In genomic region chr7:136938371-136938770, GRCm38 (mm10) we compare ENCODE assay signal across 23 mouse cellular contexts. TPM values are rescaled to one million over a fixed set of nuclear protein-coding genes. Genes with fewer than 3 reads are reported as not detected.
DNase-seq lines count a peak whose midpoint lies in the region; ATAC-seq and TF ChIP-seq lines count a peak whose summit lies in the region.
"Had no signal": no experiment of that assay in that cellular context is flagged by ENCODE, and none has a peak within 500 bp of the region (broad histone marks: within the 10 kb centered on the region; RNA-seq: fewer than 3 reads in every experiment).

No protein-coding gene starts in this region.

- no peak overlapping the region for H3K9ac ChIP-seq in midbrain, embryonic 11.5 days (ENCODE audit: low read length)
- no peak overlapping the region for H3K9ac ChIP-seq in midbrain, embryonic 16.5 days (ENCODE audit: low read depth, low read length)
- H3K9ac ChIP-seq: embryonic facial prominence, embryonic 15.5 days; hindbrain, embryonic 12.5 days had no signal

- no peak for TF ChIP-seq POLR2A in kidney, adult 2 months (IDR thresholded peaks at IDR 0.05; ENCODE audit: low read depth, low read length)

- peak; percentile 13 for DNase-seq in kidney, adult 2 months
- no peak for DNase-seq in kidney, postnatal 36 days
- DNase-seq in midbrain, embryonic 11.5 days (ENCODE audit: low spot score, missing footprints), result peak; percentile 41
- DNase-seq in B cell, adult 2 months, result peak; percentile 6 to 19
- DNase-seq in spleen, postnatal 36 days (ENCODE audit: low spot score in 2 of 2), result peak; percentile 42 to 51
- no peak for DNase-seq in adrenal gland, postnatal 14 days
- DNase-seq: adrenal gland, adult 8-10 months; cerebellum, adult 11 months; cerebellum, adult 8-10 months; cerebellum, postnatal 14 days; embryo, embryonic 11 days; gastrocnemius, postnatal 36 days; heart, adult 18-20 months; heart, postnatal 10 days; heart, postnatal 4 days had no signal

- ATAC-seq in midbrain, embryonic 11.5 days (ENCODE audit: low FRiP score), result no peak
- no peak for ATAC-seq in midbrain, embryonic 16.5 days
- ATAC-seq in granulocyte monocyte progenitor cell, adult 5-6 weeks (replicated peaks; ENCODE audit: poor library complexity, severe bottlenecking), result no peak
- ATAC-seq: forebrain, embryonic 14.5 days had no signal

- H3K4me1 ChIP-seq in kidney, adult 2 months (ENCODE audit: control insufficient read depth, insufficient read depth, low read length), result no peaks in the 10 kb centered on the region
- H3K4me1 ChIP-seq in midbrain, embryonic 11.5 days (ENCODE audit: control insufficient read depth, insufficient read depth, low read length), result no peaks in the 10 kb centered on the region
- no peaks in the 10 kb centered on the region for H3K4me1 ChIP-seq in midbrain, embryonic 16.5 days (ENCODE audit: control insufficient read depth, insufficient read depth, low read length)
- H3K4me1 ChIP-seq: forebrain, embryonic 10.5 days; heart, embryonic 10.5 days; hindbrain, embryonic 12.5 days had no signal

- no peak overlapping the region for H3K4me2 ChIP-seq in midbrain, embryonic 11.5 days
- H3K4me2 ChIP-seq in midbrain, embryonic 16.5 days (ENCODE audit: low read length), result no peak overlapping the region
- H3K4me2 ChIP-seq: embryonic facial prominence, embryonic 15.5 days; hindbrain, embryonic 12.5 days had no signal

- no peaks in the 10 kb centered on the region for H3K9me3 ChIP-seq in midbrain, embryonic 11.5 days (ENCODE audit: control insufficient read depth, low read length)
- no peaks in the 10 kb centered on the region for H3K9me3 ChIP-seq in midbrain, embryonic 16.5 days (replicated peaks; ENCODE audit: control insufficient read depth, low read length, poor library complexity, severe bottlenecking)
- H3K9me3 ChIP-seq: embryonic facial prominence, embryonic 15.5 days; forebrain, embryonic 10.5 days; heart, embryonic 10.5 days; hindbrain, embryonic 12.5 days had no signal

- H3K27me3 ChIP-seq in kidney, adult 2 months (replicated peaks; ENCODE audit: control insufficient read depth, insufficient read depth, low read length), result no peaks in the 10 kb centered on the region
- H3K27me3 ChIP-seq in midbrain, embryonic 11.5 days (ENCODE audit: control insufficient read depth, insufficient read depth, low read length), result no peaks in the 10 kb centered on the region
- H3K27me3 ChIP-seq in midbrain, embryonic 16.5 days (ENCODE audit: control insufficient read depth, insufficient read depth, low read depth, low read length), result no peaks in the 10 kb centered on the region
- H3K27me3 ChIP-seq: embryonic facial prominence, embryonic 15.5 days; hindbrain, embryonic 12.5 days had no signal

- WGBS in kidney, adult 2 months, result 73% methylated on average over 4 of the region's 4 CpGs
- WGBS in midbrain, embryonic 11.5 days, result 88% methylated on average over 4 of the region's 4 CpGs
- 88% methylated on average over 4 of the region's 4 CpGs for WGBS in midbrain, embryonic 16.5 days

- H3K27ac ChIP-seq in kidney, adult 2 months (ENCODE audit: insufficient read depth, low read depth, low read length), result no peak overlapping the region
- H3K27ac ChIP-seq in midbrain, embryonic 11.5 days (ENCODE audit: low read depth, low read length), result no peak overlapping the region
- no peak overlapping the region for H3K27ac ChIP-seq in midbrain, embryonic 16.5 days (ENCODE audit: low read length)
- H3K27ac ChIP-seq: embryonic facial prominence, embryonic 15.5 days; forebrain, embryonic 10.5 days; heart, embryonic 10.5 days; hindbrain, embryonic 12.5 days had no signal

- no peaks in the 10 kb centered on the region for H3K36me3 ChIP-seq in kidney, adult 2 months (ENCODE audit: control insufficient read depth, insufficient read depth, low read length)
- no peaks in the 10 kb centered on the region for H3K36me3 ChIP-seq in midbrain, embryonic 11.5 days (ENCODE audit: control insufficient read depth, insufficient read depth, low read length)
- H3K36me3 ChIP-seq in midbrain, embryonic 16.5 days (ENCODE audit: control insufficient read depth, insufficient read depth, low read length), result no peaks in the 10 kb centered on the region
- H3K36me3 ChIP-seq: embryonic facial prominence, embryonic 15.5 days; forebrain, embryonic 10.5 days; heart, embryonic 10.5 days; hindbrain, embryonic 12.5 days had no signal

- TF ChIP-seq CTCF in kidney, adult 2 months (conservative IDR thresholded peaks at IDR 0.05; ENCODE audit: insufficient read depth, insufficient read length, low read depth, low read length), result no peak

- H3K4me3 ChIP-seq in kidney, adult 2 months (ENCODE audit: insufficient read depth, low read depth, low read length), result no peak overlapping the region
- H3K4me3 ChIP-seq in midbrain, embryonic 11.5 days (ENCODE audit: low read depth, low read length), result no peak overlapping the region
- H3K4me3 ChIP-seq in midbrain, embryonic 16.5 days (ENCODE audit: low read depth, low read length), result no peak overlapping the region
- H3K4me3 ChIP-seq: embryonic facial prominence, embryonic 15.5 days; erythroblast, embryonic 14.5 days; forebrain, embryonic 10.5 days; heart, embryonic 10.5 days; hindbrain, embryonic 12.5 days had no signal

RNA-seq across cellular contexts. Expression of gene Mgmt, which starts 44.0 kb away (rescaled TPM):
- polyA plus RNA-seq in kidney, adult 2 months (2012; rRNA removed), result 4.6 and 5.1 TPM in 2 replicates
- 3.0 and 3.7 TPM in 2 replicates for polyA plus RNA-seq in midbrain, embryonic 11.5 days (2014; fragmentation: Nextera tagmentation; extraction: Ambion mirVana)
- 0.85 and 0.98 TPM in 2 replicates for polyA plus RNA-seq in midbrain, embryonic 16.5 days (2015; fragmentation: Nextera tagmentation; extraction: Ambion mirVana)
- total RNA-seq in adrenal gland, postnatal 14 days (2021), result 6.0 and 6.3 TPM in 2 replicates
- total RNA-seq in granulocyte monocyte progenitor cell, adult 5-6 weeks (2014; fragmentation: Nextera tagmentation), result 3.8 and 4.0 TPM in 2 replicates
- 0.98 and 1.6 TPM in 2 replicates for total RNA-seq in granulocyte monocyte progenitor cell, adult 5-6 weeks (2017)

Comparison
In these comparisons a context has a peak if more than half of its experiments do, and no peak if none do; other contexts are left out.
1. DNase-seq: peak in kidney, adult 2 months (single experiment), midbrain, embryonic 11.5 days (single experiment), B cell, adult 2 months (2 of 2) and spleen, postnatal 36 days (2 of 2); none in kidney, postnatal 36 days (0 of 2) and adrenal gland, postnatal 14 days (single experiment).